Mouse (Mus musculus): ENCODE data around the gene Trpt1. TPM values are rescaled to one million over a fixed set of nuclear protein-coding genes. Genes with fewer than 3 reads are reported as not detected.

The Trpt1 gene
- polyA plus RNA-seq, 1 experiment: 5.1 TPM

- Histone ChIP-seq H3K4me1 (ENCODE audit: control insufficient read depth, insufficient read depth, low read length) (no peaks in the 10 kb centered on the region), H3K27ac (ENCODE audit: insufficient read depth, low read length) (no peak overlapping the region), H3K4me3 (ENCODE audit: insufficient read depth, low read length) (no peak overlapping the region)
- TF ChIP-seq CTCF (IDR thresholded peaks at IDR 0.05; ENCODE audit: borderline replicate concordance, insufficient read depth, low read length) (no peak), POLR2A (IDR thresholded peaks at IDR 0.05; ENCODE audit: low read depth, low read length) (no peak)
Observed at GRCm38 (mm10) chr19:7012426-7012825, 16.5 kb downstream of the Trpt1 start.

GRCm38 (mm10) chr19:7013984-7014383 lies 18.1 kb downstream of the Trpt1 start:
- TF ChIP-seq POLR2A (IDR thresholded peaks at IDR 0.05; ENCODE audit: low read depth, low read length): no peak
- no peak for TF ChIP-seq CTCF (IDR thresholded peaks at IDR 0.05; ENCODE audit: borderline replicate concordance, insufficient read depth, low read length)
- H3K4me1 ChIP-seq (ENCODE audit: control insufficient read depth, insufficient read depth, low read length): no peaks in the 10 kb centered on the region
- no peak overlapping the region for H3K4me3 ChIP-seq (ENCODE audit: insufficient read depth, low read length)
- H3K27ac ChIP-seq (ENCODE audit: insufficient read depth, low read length): no peak overlapping the region

GRCm38 (mm10) chr19:7014481-7015135 lies 18.7 kb downstream of the Trpt1 start:
- Histone ChIP-seq H3K4me1 (ENCODE audit: control insufficient read depth, insufficient read depth, low read length) (no peaks in the 10 kb centered on the region), H3K4me3 (ENCODE audit: insufficient read depth, low read length) (no peak overlapping the region)
- TF ChIP-seq POLR2A (IDR thresholded peaks at IDR 0.05; ENCODE audit: low read depth, low read length) (no peak), CTCF (IDR thresholded peaks at IDR 0.05; ENCODE audit: borderline replicate concordance, insufficient read depth, low read length) (no peak)

DNA sequence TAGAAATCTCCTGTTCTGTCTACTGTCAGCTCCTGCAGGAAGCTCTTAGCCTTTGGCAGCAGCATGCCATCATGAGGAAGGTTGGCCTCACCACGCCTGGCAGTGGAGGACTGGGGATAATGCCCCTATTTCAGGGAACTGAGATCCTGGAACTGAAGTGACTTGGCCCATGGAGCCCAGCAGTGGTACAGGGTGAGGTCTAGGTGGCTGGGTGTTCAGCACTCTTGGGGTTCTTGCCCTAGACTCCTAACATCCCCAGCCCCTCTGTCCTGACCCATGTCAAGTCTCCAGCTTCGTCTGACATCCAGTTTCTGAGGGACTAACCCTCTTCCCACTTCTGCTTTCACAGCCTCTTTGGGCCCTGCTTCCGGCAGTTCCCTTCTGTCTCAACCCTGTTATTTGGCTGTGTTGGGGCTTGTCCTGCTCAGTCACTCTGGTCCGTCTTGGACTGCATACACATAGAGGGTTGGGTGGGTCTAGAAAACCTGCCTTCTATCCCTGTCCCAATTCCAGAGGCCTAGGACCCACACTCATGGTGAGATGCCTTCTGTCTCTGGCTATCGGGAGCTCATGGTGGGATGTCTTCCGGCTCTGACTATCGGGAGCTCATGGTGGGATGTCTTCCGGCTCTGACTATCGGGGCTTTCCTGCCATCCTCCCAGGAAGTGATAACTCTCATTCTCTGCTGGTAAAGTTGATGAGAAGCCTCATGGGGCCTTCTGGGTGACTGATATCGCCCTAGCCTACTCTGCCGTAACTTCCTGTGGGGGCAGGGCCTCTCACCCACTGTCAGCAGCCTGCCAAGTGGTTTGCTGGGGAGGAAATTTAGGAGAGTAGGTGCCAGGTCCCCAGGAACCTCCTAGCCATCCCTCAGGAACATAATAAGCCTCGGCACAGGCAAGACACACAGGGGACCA lies 21.9 kb downstream of the Trpt1 start:
- H3K4me3 ChIP-seq (ENCODE audit: insufficient read depth, low read length): no peak overlapping the region
- H3K27ac ChIP-seq (ENCODE audit: insufficient read depth, low read length): no peak overlapping the region
- H3K4me1 ChIP-seq (ENCODE audit: control insufficient read depth, insufficient read depth, low read length): no peaks in the 10 kb centered on the region
- TF ChIP-seq POLR2A (IDR thresholded peaks at IDR 0.05; ENCODE audit: low read depth, low read length): no peak
- TF ChIP-seq CTCF (IDR thresholded peaks at IDR 0.05; ENCODE audit: borderline replicate concordance, insufficient read depth, low read length): no peak

More at GRCm38 (mm10) chr19:7014481-7015135, 18.7 kb downstream of the Trpt1 start:
- H3K27ac ChIP-seq (ENCODE audit: insufficient read depth, low read length): no peak overlapping the region

DNA sequence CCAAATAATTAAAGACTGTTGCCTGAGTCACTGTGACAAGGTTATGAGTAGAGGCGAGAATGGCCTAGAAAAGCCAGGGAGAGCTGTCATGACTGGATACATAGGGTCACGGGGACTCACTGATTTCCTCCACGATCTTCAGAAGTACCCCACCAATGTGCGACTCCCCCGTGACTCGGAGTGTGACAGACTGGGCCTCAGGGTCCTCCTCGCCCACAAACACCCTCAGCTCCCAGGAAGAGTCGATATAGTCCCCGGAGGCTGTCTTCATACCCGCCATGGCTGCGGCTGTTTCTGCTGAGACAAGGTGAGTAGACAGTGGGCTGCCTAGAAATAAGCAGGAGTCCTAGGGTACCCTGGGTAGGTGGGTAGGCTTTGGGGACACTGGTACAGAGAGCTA lies 22.6 kb downstream of the Trpt1 start:
- H3K4me1 ChIP-seq (ENCODE audit: control insufficient read depth, insufficient read depth, low read length): no peaks in the 10 kb centered on the region
- no peak overlapping the region for H3K27ac ChIP-seq (ENCODE audit: insufficient read depth, low read length)
- TF ChIP-seq POLR2A (IDR thresholded peaks at IDR 0.05; ENCODE audit: low read depth, low read length): no peak
- no peak for TF ChIP-seq CTCF (IDR thresholded peaks at IDR 0.05; ENCODE audit: borderline replicate concordance, insufficient read depth, low read length)
- H3K4me3 ChIP-seq (ENCODE audit: insufficient read depth, low read length): no peak overlapping the region

- TF ChIP-seq POLR2A (IDR thresholded peaks at IDR 0.05; ENCODE audit: low read depth, low read length) (no peak), CTCF (IDR thresholded peaks at IDR 0.05; ENCODE audit: borderline replicate concordance, insufficient read depth, low read length) (no peak)
- no peak within 1 kb of the TSS for H3K4me3 ChIP-seq (ENCODE audit: insufficient read depth, low read length)
- H3K4me1 ChIP-seq (ENCODE audit: control insufficient read depth, insufficient read depth, low read length): no peaks in the 10 kb centered on the region
- H3K27ac ChIP-seq (ENCODE audit: insufficient read depth, low read length): no peak within 1 kb of the TSS
Observed at GRCm38 (mm10) chr19:7019191-7019590, 23.3 kb downstream of the Trpt1 start, which contains the start of gene Fermt3. TSS of gene Fermt3 (minus strand) at chr19:7019469.

DNA sequence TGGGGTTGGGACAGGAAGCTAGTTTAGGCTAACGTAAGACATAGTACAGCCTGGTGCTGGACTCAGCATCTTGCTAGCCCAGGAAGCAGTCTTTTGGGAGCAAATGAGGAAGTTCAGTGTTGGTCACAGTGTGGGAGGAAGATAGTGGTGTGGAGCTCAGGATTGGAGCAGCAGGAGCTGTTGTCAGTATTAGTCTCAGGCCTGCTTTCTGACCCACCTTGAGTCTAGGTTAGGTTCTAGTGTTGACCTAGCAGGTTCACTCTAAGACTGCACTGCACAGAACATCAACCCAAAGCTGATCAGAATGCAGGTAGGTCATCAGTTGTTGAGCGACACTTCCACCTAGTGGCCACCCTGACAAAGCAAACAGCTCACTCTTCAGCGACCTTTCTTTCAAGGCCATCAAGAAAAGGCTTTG lies 24.3 kb downstream of the Trpt1 start:
- Histone ChIP-seq H3K27ac (ENCODE audit: insufficient read depth, low read length) (no peak overlapping the region), H3K4me3 (ENCODE audit: insufficient read depth, low read length) (no peak overlapping the region), H3K4me1 (ENCODE audit: control insufficient read depth, insufficient read depth, low read length) (no peaks in the 10 kb centered on the region)
- TF ChIP-seq POLR2A (IDR thresholded peaks at IDR 0.05; ENCODE audit: low read depth, low read length) (no peak), CTCF (IDR thresholded peaks at IDR 0.05; ENCODE audit: borderline replicate concordance, insufficient read depth, low read length) (peak; percentile 60; the same call in 1 of the 2 replicates)

- no peaks in the 10 kb centered on the region for H3K4me1 ChIP-seq (ENCODE audit: control insufficient read depth, insufficient read depth, low read length)
- H3K27ac ChIP-seq (ENCODE audit: insufficient read depth, low read length): no peak overlapping the region
- TF ChIP-seq CTCF (IDR thresholded peaks at IDR 0.05; ENCODE audit: borderline replicate concordance, insufficient read depth, low read length) (no peak), POLR2A (IDR thresholded peaks at IDR 0.05; ENCODE audit: low read depth, low read length) (no peak)
- H3K4me3 ChIP-seq (ENCODE audit: insufficient read depth, low read length): no peak overlapping the region
Observed at GRCm38 (mm10) chr19:7029531-7029930, 33.6 kb downstream of the Trpt1 start.

DNA sequence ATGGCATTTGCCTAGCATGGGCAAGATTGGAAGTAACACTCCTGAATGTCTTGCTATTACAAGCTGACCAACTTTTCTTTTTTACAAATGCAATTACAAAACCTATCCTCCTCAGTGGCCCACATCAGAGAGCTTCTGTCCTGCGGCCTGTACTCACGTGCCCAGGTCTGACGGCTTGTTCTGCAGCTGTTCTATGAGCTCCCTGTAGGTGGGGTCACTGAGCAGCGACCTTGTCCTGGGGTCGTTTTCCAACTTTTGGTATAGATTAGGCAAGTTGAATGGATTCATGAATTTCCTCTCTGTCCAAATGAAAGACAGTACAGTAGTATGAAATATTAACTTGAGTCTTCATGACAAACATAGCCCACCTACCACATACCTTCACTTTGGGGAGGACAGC lies 38.1 kb downstream of the Trpt1 start:
- TF ChIP-seq POLR2A (IDR thresholded peaks at IDR 0.05; ENCODE audit: low read depth, low read length): no peak
- TF ChIP-seq CTCF (IDR thresholded peaks at IDR 0.05; ENCODE audit: borderline replicate concordance, insufficient read depth, low read length): no peak
- Histone ChIP-seq H3K4me3 (ENCODE audit: insufficient read depth, low read length) (no peak overlapping the region), H3K27ac (ENCODE audit: insufficient read depth, low read length) (no peak overlapping the region), H3K4me1 (ENCODE audit: control insufficient read depth, insufficient read depth, low read length) (peaks cover 5% of the 10 kb centered on the region; the same call in 1 of the 2 replicates)

All from embryonic fibroblast, embryonic 13.5 days (primary cell).